Mouse (Mus musculus) liver, adult 2 months (tissue): Measurements from ENCODE around the gene Rapgef2. TPM values are rescaled to one million over a fixed set of nuclear protein-coding genes. Genes with fewer than 3 reads are reported as not detected.

Experiments
- DNase-seq: peaks from one replicate; pipeline ENCODE4 v3.0.0-alpha.2; 2011; ENCODE audit warnings: low read depth, low spot score; ENCODE audit errors: extremely low read depth
- H3K27ac ChIP-seq: fragments of 200-500 bp; replicated peaks from 2 replicates; pipeline ENCODE4 v1.5.1; 2012; ENCODE audit warnings: low read depth, mild to moderate bottlenecking, control low read depth, inconsistent platforms, low read length; ENCODE audit not compliant: insufficient read depth
- H3K27me3 ChIP-seq: fragments of 200-500 bp; 2 replicates; pipeline ENCODE4 v1.6.1; 2012; ENCODE audit warnings: mild to moderate bottlenecking, moderate library complexity, low read length, inconsistent platforms; ENCODE audit not compliant: control insufficient read depth, insufficient read depth
- H3K36me3 ChIP-seq: fragments of 200-500 bp; 2 replicates; pipeline ENCODE4 v1.6.1; 2012; ENCODE audit warnings: low read length, inconsistent platforms; ENCODE audit not compliant: control insufficient read depth, insufficient read depth
- H3K4me1 ChIP-seq: fragments of 200-500 bp; 2 replicates; pipeline ENCODE4 v1.6.1; 2011; ENCODE audit warnings: low read length; ENCODE audit not compliant: control insufficient read depth, insufficient read depth
- H3K4me3 ChIP-seq: fragments of 200-500 bp; 2 replicates; pipeline ENCODE4 v1.5.1; 2011; ENCODE audit warnings: low read depth, mild to moderate bottlenecking, control low read depth, low read length, moderate library complexity; ENCODE audit not compliant: insufficient read depth
- H3K79me2 ChIP-seq: fragments of 200-500 bp; 2 replicates; pipeline ENCODE4 v1.6.1; 2012; ENCODE audit warnings: inconsistent platforms, mild to moderate bottlenecking, low read length, moderate library complexity; ENCODE audit not compliant: control insufficient read depth, insufficient read depth
- H3K9ac ChIP-seq: fragments of 200-500 bp; 2 replicates; pipeline ENCODE4 v1.6.1; 2012; ENCODE audit warnings: low read depth, mild to moderate bottlenecking, control low read depth, inconsistent platforms, low read length
- CTCF ChIP-seq: fragments of 200-500 bp; IDR thresholded peaks from 2 replicates; pipeline ENCODE4 v1.5.1; 2011; ENCODE audit warnings: low read depth, low read length, control low read depth
- POLR2A ChIP-seq: fragments of 200-500 bp; IDR thresholded peaks from 2 replicates; pipeline ENCODE4 v1.6.1; 2011; ENCODE audit warnings: low read length, control low read depth; ENCODE audit not compliant: insufficient read depth; ENCODE audit errors: extremely low read depth
- WGBS: fragments of 180-500 bp; shearing (Covaris S2); methylation state at CpG from one replicate; pipeline ENCODE4 v1.1.7; 2018; 5-methylcytosine and 5-hydroxymethylcytosine counted together
- polyA plus RNA-seq: library from polyadenylated mRNA; depleted of rRNA; stranded (reverse); fragments of >200 nt; gene quantifications from 2 replicates; pipeline ENCODE4 v1.2.3, GENCODE M21; 2012
- total RNA-seq: library from RNA; depleted of rRNA; stranded (reverse); fragments of >200 nt; gene quantifications from 2 replicates; pipeline ENCODE4 v1.2.3, GENCODE M21; 2014

Rapgef2 gene
- total and polyA plus RNA-seq, 2 experiments: 4.2 to 15.3 TPM

GRCm38 (mm10) chr3:79045251-79045650, 241.1 kb downstream of the Rapgef2 start:
- Histone ChIP-seq H3K79me2 (no peaks in the 10 kb centered on the region), H3K36me3 (no peaks in the 10 kb centered on the region), H3K4me3 (no peak overlapping the region), H3K27ac (no peak overlapping the region), H3K4me1 (no peaks in the 10 kb centered on the region), H3K9ac (no peak overlapping the region), H3K27me3 (no peaks in the 10 kb centered on the region)
- no peak for TF ChIP-seq CTCF
- TF ChIP-seq POLR2A: no peak
- 83% methylated on average over 5 of the region's 5 CpGs for WGBS
- no peak for DNase-seq

GRCm38 (mm10) chr3:79042973-79043372, 243.3 kb downstream of the Rapgef2 start:
- Histone ChIP-seq H3K79me2 (no peaks in the 10 kb centered on the region), H3K4me3 (no peak overlapping the region), H3K36me3 (no peaks in the 10 kb centered on the region), H3K27me3 (no peaks in the 10 kb centered on the region), H3K4me1 (no peaks in the 10 kb centered on the region), H3K27ac (no peak overlapping the region), H3K9ac (no peak overlapping the region)
- DNase-seq: no peak
- TF ChIP-seq POLR2A (no peak), CTCF (no peak)
- WGBS: 84% methylated on average over 3 of the region's 3 CpGs

DNA sequence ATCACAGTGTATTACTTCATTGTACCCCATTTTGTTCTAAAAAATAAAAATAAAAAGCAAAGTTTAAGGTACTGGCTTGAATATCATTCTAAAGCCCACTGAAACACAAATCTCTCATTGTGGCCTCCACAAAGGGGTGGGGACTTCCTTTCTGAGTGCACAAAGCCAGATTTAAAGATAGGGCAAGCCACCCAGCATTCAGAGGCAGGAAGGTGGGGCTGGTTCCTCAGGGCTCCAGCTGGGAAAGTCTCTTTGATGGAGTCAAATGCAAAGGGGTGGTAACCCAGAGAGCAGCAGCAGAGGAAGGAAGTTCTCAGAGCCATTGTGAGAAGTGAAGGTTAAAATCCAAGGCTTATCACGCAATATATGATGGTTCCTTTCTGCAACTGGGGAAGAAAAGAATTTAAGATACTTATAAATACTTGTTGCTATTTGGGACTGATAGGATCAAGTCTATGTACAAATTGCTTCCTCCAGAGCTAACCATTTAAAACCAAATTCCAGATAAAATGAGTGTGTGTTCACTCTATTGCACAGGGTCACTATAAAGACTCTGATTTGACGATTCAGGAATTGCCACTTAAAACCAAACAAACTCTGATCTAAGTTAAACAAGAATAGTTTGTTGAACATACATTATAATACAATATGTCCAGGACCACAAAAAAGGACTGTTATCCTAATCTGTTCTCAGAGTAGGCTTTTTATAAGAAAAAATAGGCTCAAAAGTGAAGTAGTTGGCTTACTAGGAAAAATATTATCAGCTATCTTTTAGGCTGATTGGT, 246.5 kb downstream of the Rapgef2 start:
- no peaks in the 10 kb centered on the region for H3K79me2 ChIP-seq
- 67% methylated on average over 2 of the region's 2 CpGs for WGBS
- TF ChIP-seq POLR2A: no peak
- no peak for TF ChIP-seq CTCF
- no peak overlapping the region for H3K9ac ChIP-seq
- DNase-seq: no peak
- H3K36me3 ChIP-seq: no peaks in the 10 kb centered on the region
- H3K27me3 ChIP-seq: no peaks in the 10 kb centered on the region
- no peak overlapping the region for H3K4me3 ChIP-seq
- no peak overlapping the region for H3K27ac ChIP-seq
- H3K4me1 ChIP-seq: no peaks in the 10 kb centered on the region

DNA sequence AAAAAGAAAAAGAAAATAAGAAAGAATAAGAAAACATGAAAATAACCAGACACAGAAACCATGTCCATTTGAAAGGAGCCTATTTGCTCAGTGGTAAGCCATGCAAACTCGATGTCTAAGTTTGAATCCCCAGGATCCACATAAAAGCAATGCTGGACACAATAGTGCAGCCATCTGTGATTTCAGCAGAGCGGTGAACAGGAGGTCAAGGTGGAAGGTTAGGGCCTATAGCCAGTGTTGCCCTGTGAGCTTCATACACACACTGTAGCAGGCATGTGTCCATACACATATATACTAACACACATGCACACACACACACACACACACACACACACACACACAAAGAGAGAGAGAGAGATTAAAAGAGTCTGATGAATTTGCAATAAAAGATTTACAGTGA, 247.3 kb downstream of the Rapgef2 start:
- no peaks in the 10 kb centered on the region for H3K4me1 ChIP-seq
- H3K27ac ChIP-seq: no peak overlapping the region
- no peaks in the 10 kb centered on the region for H3K27me3 ChIP-seq
- H3K9ac ChIP-seq: no peak overlapping the region
- no peak overlapping the region for H3K4me3 ChIP-seq
- TF ChIP-seq POLR2A (no peak), CTCF (no peak)
- no peaks in the 10 kb centered on the region for H3K79me2 ChIP-seq
- no peak for DNase-seq
- WGBS: 88% methylated on average over 2 of the region's 2 CpGs
- no peaks in the 10 kb centered on the region for H3K36me3 ChIP-seq

DNA sequence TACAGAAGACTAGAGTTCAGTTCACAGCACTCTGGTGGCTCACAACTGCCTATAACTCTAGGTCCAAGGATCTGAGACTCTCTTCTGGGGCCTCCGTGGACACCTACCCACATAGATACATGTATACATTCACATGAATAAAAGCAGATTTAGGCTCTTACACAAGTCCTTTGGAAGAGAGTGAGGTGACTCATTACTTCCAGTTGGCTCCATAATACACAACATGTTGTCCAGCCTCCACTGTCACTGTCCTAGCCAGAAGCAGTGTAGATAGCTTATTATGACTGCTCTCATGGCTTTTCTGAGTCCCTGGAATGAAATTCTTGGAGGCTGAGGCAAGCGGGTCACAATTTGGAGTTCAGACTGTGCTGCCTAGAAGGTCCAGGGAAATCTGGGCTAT, 251.9 kb downstream of the Rapgef2 start:
- no peak for DNase-seq
- WGBS: 92% methylated on average over 2 of the region's 2 CpGs

DNA sequence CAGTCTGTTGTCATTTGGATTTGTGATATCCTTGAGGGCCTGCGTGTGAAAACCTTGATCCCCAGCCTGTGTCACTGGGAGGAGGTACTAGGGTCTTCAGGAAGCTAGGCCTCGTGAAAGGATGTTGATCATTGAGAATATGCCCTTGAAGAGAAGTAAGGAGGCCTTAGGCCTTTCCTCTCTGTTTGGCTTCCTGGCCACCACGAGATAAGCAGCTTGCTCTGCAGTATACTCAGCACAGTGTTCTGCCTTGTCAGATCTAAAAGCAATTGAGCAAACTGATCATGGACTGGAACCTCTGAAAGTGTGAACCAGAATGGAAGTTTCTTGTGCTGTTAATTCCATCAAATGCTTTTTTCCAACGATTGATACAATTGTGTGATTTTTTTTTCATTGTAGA, 255.5 kb downstream of the Rapgef2 start:
- no peaks in the 10 kb centered on the region for H3K4me1 ChIP-seq
- H3K4me3 ChIP-seq: no peak overlapping the region
- no peaks in the 10 kb centered on the region for H3K36me3 ChIP-seq
- H3K27me3 ChIP-seq: no peaks in the 10 kb centered on the region
- no peaks in the 10 kb centered on the region for H3K79me2 ChIP-seq
- DNase-seq: no peak
- H3K27ac ChIP-seq: no peak overlapping the region
- H3K9ac ChIP-seq: no peak overlapping the region
- 70% methylated on average over 4 of the region's 4 CpGs for WGBS
- TF ChIP-seq CTCF: no peak
- no peak for TF ChIP-seq POLR2A

More for the DNA sequence above, 251.9 kb downstream of the Rapgef2 start:
- H3K27ac ChIP-seq: no peak overlapping the region
- TF ChIP-seq POLR2A: no peak
- no peak for TF ChIP-seq CTCF
- H3K79me2 ChIP-seq: no peaks in the 10 kb centered on the region
- no peaks in the 10 kb centered on the region for H3K4me1 ChIP-seq
- H3K4me3 ChIP-seq: no peak overlapping the region
- H3K27me3 ChIP-seq: no peaks in the 10 kb centered on the region
- H3K36me3 ChIP-seq: no peaks in the 10 kb centered on the region
- H3K9ac ChIP-seq: no peak overlapping the region
